In genomic region chr16:23980991-23981720, GRCm38 (mm10) we compare ENCODE assay signal across 8 mouse cellular contexts. TPM values are rescaled to one million over a fixed set of nuclear protein-coding genes. Genes with fewer than 3 reads are reported as not detected.
DNase-seq lines count a peak whose midpoint lies in the region; ATAC-seq and TF ChIP-seq lines count a peak whose summit lies in the region.

No protein-coding gene starts in this region.

- H3K9me3 ChIP-seq in embryonic facial prominence, embryonic 15.5 days (replicated peaks) = no peaks in the 10 kb centered on the region
- H3K9me3 ChIP-seq in hindbrain, embryonic 15.5 days = no peaks in the 10 kb centered on the region
- H3K9me3 ChIP-seq in liver, embryonic 13.5 days (replicated peaks) = no peaks in the 10 kb centered on the region

- peak overlapping the region; percentile 96 for H3K4me2 ChIP-seq in embryonic facial prominence, embryonic 15.5 days (replicated peaks)
- peak overlapping the region; percentile 99 for H3K4me2 ChIP-seq in hindbrain, embryonic 15.5 days
- H3K4me2 ChIP-seq in liver, embryonic 13.5 days = peak overlapping the region; percentile 71

- no peak for ATAC-seq in embryonic facial prominence, embryonic 15.5 days (ENCODE audit: insufficient number of reproducible peaks, low FRiP score, low TSS enrichment, low read depth)
- no peak for ATAC-seq in hindbrain, embryonic 15.5 days (ENCODE audit: low FRiP score, low read depth)
- ATAC-seq in liver, embryonic 13.5 days (ENCODE audit: low read depth) = no peak

- no peak for TF ChIP-seq CTCF in testis, adult 2 months (IDR thresholded peaks at IDR 0.05; ENCODE audit: control insufficient read depth, insufficient read depth, insufficient replicate concordance, low read depth, low read length)

- no peaks in the 10 kb centered on the region for H3K36me3 ChIP-seq in testis, adult 2 months (ENCODE audit: control insufficient read depth, insufficient read depth, low read length)
- H3K36me3 ChIP-seq in embryonic facial prominence, embryonic 15.5 days = 0 out of 2 replicates have a peak, but pooled peaks cover 2% of the 10 kb centered on the region
- no peaks in the 10 kb centered on the region for H3K36me3 ChIP-seq in hindbrain, embryonic 15.5 days
- no peaks in the 10 kb centered on the region for H3K36me3 ChIP-seq in liver, embryonic 13.5 days

- H3K4me3 ChIP-seq in testis, adult 2 months (ENCODE audit: control insufficient read depth, low read depth, low read length) = peak overlapping the region; percentile 14; the same call in 1 of the 2 replicates
- peak overlapping the region; percentile 78 for H3K4me3 ChIP-seq in embryonic facial prominence, embryonic 15.5 days (replicated peaks)
- peak overlapping the region; percentile 43 for H3K4me3 ChIP-seq in hindbrain, embryonic 15.5 days
- H3K4me3 ChIP-seq in liver, embryonic 13.5 days (replicated peaks) = peak overlapping the region; percentile 43

- DNase-seq in testis, postnatal 14 days (ENCODE audit: low spot score) = no peak
- no peak for DNase-seq in liver, embryonic 13.5 days
- peak; percentile 38 for DNase-seq in retina, embryonic 14.5 days (ENCODE audit: low spot score)
- DNase-seq in frontal cortex, postnatal 25 days (ENCODE audit: low spot score in 2 of 2) = no peak
- no peak for DNase-seq in urinary bladder, adult 18-20 months (ENCODE audit: low spot score in 2 of 2)

- H3K9ac ChIP-seq in embryonic facial prominence, embryonic 15.5 days = peak overlapping the region; percentile 10
- 0 out of 2 replicates have a peak overlapping the region, but pooled peaks have one; percentile 23 for H3K9ac ChIP-seq in hindbrain, embryonic 15.5 days
- peak overlapping the region; percentile 41; the same call in 1 of the 2 replicates for H3K9ac ChIP-seq in liver, embryonic 13.5 days

- H3K4me1 ChIP-seq in testis, adult 2 months (ENCODE audit: control insufficient read depth, insufficient read depth, low read length) = peaks cover 20% of the 10 kb centered on the region
- H3K4me1 ChIP-seq in embryonic facial prominence, embryonic 15.5 days = peaks cover 61% of the 10 kb centered on the region
- peaks cover 54% of the 10 kb centered on the region for H3K4me1 ChIP-seq in hindbrain, embryonic 15.5 days (replicated peaks)
- H3K4me1 ChIP-seq in liver, embryonic 13.5 days (replicated peaks) = peaks cover 38% of the 10 kb centered on the region

- no peak for TF ChIP-seq POLR2A in testis, adult 2 months (IDR thresholded peaks at IDR 0.05; ENCODE audit: control insufficient read depth, low read depth, low read length)

- H3K27ac ChIP-seq in testis, adult 2 months (ENCODE audit: control insufficient read depth, insufficient read depth, low read depth, low read length) = no peak overlapping the region
- peak overlapping the region; percentile 8; the same call in 1 of the 2 replicates for H3K27ac ChIP-seq in embryonic facial prominence, embryonic 15.5 days (replicated peaks)
- no peak overlapping the region for H3K27ac ChIP-seq in hindbrain, embryonic 15.5 days (replicated peaks)
- no peak overlapping the region for H3K27ac ChIP-seq in liver, embryonic 13.5 days

- no peaks in the 10 kb centered on the region; the same call in 1 of the 2 replicates for H3K27me3 ChIP-seq in testis, adult 2 months (ENCODE audit: control insufficient read depth, insufficient read depth, low read length)
- peaks cover 11% of the 10 kb centered on the region for H3K27me3 ChIP-seq in embryonic facial prominence, embryonic 15.5 days
- peaks cover 40% of the 10 kb centered on the region for H3K27me3 ChIP-seq in hindbrain, embryonic 15.5 days
- H3K27me3 ChIP-seq in liver, embryonic 13.5 days = peaks cover 73% of the 10 kb centered on the region

- 5% methylated on average over 32 of the region's 32 CpGs for WGBS in embryonic facial prominence, embryonic 15.5 days
- WGBS in hindbrain, embryonic 15.5 days = 4% methylated on average over 32 of the region's 32 CpGs
- 3% methylated on average over 32 of the region's 32 CpGs for WGBS in liver, embryonic 13.5 days (ENCODE audit: insufficient replicate concordance)

RNA-seq across cellular contexts. Expression of gene Gm37419, which starts 7.1 kb away (rescaled TPM):
- not detected in 2 replicates for polyA plus RNA-seq in testis, adult 2 months (2012; rRNA removed)
- not detected in 2 replicates for polyA plus RNA-seq in embryonic facial prominence, embryonic 15.5 days (2015; fragmentation: Nextera tagmentation; extraction: Ambion mirVana)
- polyA plus RNA-seq in hindbrain, embryonic 15.5 days (2015; fragmentation: Nextera tagmentation; extraction: Ambion mirVana) = not detected in 2 replicates
- polyA plus RNA-seq in liver, embryonic 13.5 days (2015; fragmentation: Nextera tagmentation; extraction: Ambion mirVana) = not detected in 2 replicates

RNA-seq across cellular contexts. Expression of gene Bcl6, which starts 7.5 kb away (rescaled TPM):
- polyA plus RNA-seq in testis, adult 2 months (2012; rRNA removed) = 2.2 and 2.4 TPM in 2 replicates
- 3.0 and 3.4 TPM in 2 replicates for polyA plus RNA-seq in embryonic facial prominence, embryonic 15.5 days (2015; fragmentation: Nextera tagmentation; extraction: Ambion mirVana)
- 0.41 and 0.72 TPM in 2 replicates for polyA plus RNA-seq in hindbrain, embryonic 15.5 days (2015; fragmentation: Nextera tagmentation; extraction: Ambion mirVana)
- 0.21 and 0.24 TPM in 2 replicates for polyA plus RNA-seq in liver, embryonic 13.5 days (2015; fragmentation: Nextera tagmentation; extraction: Ambion mirVana)

RNA-seq across cellular contexts. Expression of gene Rtp2, which starts 49.0 kb away (rescaled TPM):
- 0.20 and 0.66 TPM in 2 replicates for polyA plus RNA-seq in testis, adult 2 months (2012; rRNA removed)
- 4.4 and 5.9 TPM in 2 replicates for polyA plus RNA-seq in embryonic facial prominence, embryonic 15.5 days (2015; fragmentation: Nextera tagmentation; extraction: Ambion mirVana)
- 0.17 TPM in 1 of 2 replicates, not detected in the other for polyA plus RNA-seq in hindbrain, embryonic 15.5 days (2015; fragmentation: Nextera tagmentation; extraction: Ambion mirVana)
- polyA plus RNA-seq in liver, embryonic 13.5 days (2015; fragmentation: Nextera tagmentation; extraction: Ambion mirVana) = not detected in 2 replicates

Comparison
In these comparisons a context has a peak if more than half of its experiments do, and no peak if none do; other contexts are left out.
1. H3K4me3 ChIP-seq: peak in every context shown above with its lines; median percentile 78 in embryonic facial prominence, embryonic 15.5 days; 43 in hindbrain, embryonic 15.5 days; 43 in liver, embryonic 13.5 days; 14 in testis, adult 2 months.